Mouse (Mus musculus) myocyte (in vitro differentiated cells): ENCODE measurements around the gene Poldip2. TPM values are rescaled to one million over a fixed set of nuclear protein-coding genes. Genes with fewer than 3 reads are reported as not detected.

Source experiments
- H3K27me3 ChIP-seq: one replicate; pipeline ENCODE4 v1.6.1; 2011; ENCODE audit not compliant: control insufficient read depth, insufficient read depth, insufficient read length
- H3K36me3 ChIP-seq: one replicate; pipeline ENCODE4 v1.6.1; 2011; ENCODE audit not compliant: control insufficient read depth, insufficient read depth
- H3K4me2 ChIP-seq: one replicate; pipeline ENCODE4 v1.6.1; 2011; ENCODE audit warnings: low read depth, control low read depth
- H3K4me3 ChIP-seq: one replicate; pipeline ENCODE4 v1.5.1; 2011; ENCODE audit warnings: mild to moderate bottlenecking, control low read depth, moderate library complexity
- H3K79me2 ChIP-seq: one replicate; pipeline ENCODE4 v1.6.1; 2011; ENCODE audit not compliant: control insufficient read depth, insufficient read depth
- H3ac ChIP-seq: one replicate; pipeline ENCODE4 v1.6.1; 2011; ENCODE audit not compliant: control insufficient read depth, insufficient read length
- CEBPB ChIP-seq: IDR thresholded peaks from 2 replicates; pipeline ENCODE4 v1.6.1; 2011; ENCODE audit warnings: mild to moderate bottlenecking, moderate library complexity; ENCODE audit not compliant: poor library complexity, insufficient read depth, severe bottlenecking
- E2F4 ChIP-seq: IDR thresholded peaks from one replicate; pipeline ENCODE4 v1.6.1; 2011; ENCODE audit warnings: mild to moderate bottlenecking, control low read depth, moderate library complexity; ENCODE audit not compliant: insufficient read depth
- MAX ChIP-seq: IDR thresholded peaks from one replicate; pipeline ENCODE4 v1.6.1; 2011; ENCODE audit warnings: low read depth, mild to moderate bottlenecking, control low read depth
- MYOD1 ChIP-seq, 3 experiments: IDR thresholded peaks; one replicate each; pipeline ENCODE4 v1.6.1; 2011; ENCODE audit warnings: control low read depth in 2 of 3, low read depth in 2 of 3, mild to moderate bottlenecking in 2 of 3, moderate library complexity in 1 of 3; ENCODE audit not compliant: insufficient read length in 2 of 3, control insufficient read depth in 1 of 3
- MYOG ChIP-seq, 3 experiments: IDR thresholded peaks; one replicate each; pipeline ENCODE4 v1.6.1; 2011; ENCODE audit warnings: control low read depth in 2 of 3, low read depth in 2 of 3, mild to moderate bottlenecking in 2 of 3; ENCODE audit not compliant: insufficient read length in 2 of 3, control insufficient read depth in 1 of 3, insufficient read depth in 1 of 3
- POLR2A ChIP-seq: IDR thresholded peaks from one replicate; pipeline ENCODE4 v1.6.1; 2011; ENCODE audit warnings: low read depth, mild to moderate bottlenecking, control low read depth, moderate library complexity; ENCODE audit not compliant: insufficient read length
- POLR2AphosphoS2 ChIP-seq: IDR thresholded peaks from one replicate; pipeline ENCODE4 v1.6.1; 2011; ENCODE audit warnings: low read depth, control low read depth; ENCODE audit not compliant: insufficient read length
- REST ChIP-seq: IDR thresholded peaks from one replicate; pipeline ENCODE4 v1.6.1; 2011; ENCODE audit warnings: mild to moderate bottlenecking, control low read depth, moderate library complexity; ENCODE audit not compliant: insufficient read depth, insufficient read length
- TCF12 ChIP-seq: IDR thresholded peaks from one replicate; pipeline ENCODE4 v1.6.1; 2011; ENCODE audit warnings: mild to moderate bottlenecking, control low read depth; ENCODE audit not compliant: poor library complexity, insufficient read depth, severe bottlenecking
- TCF3 ChIP-seq: IDR thresholded peaks from one replicate; pipeline ENCODE4 v1.6.1; 2011; ENCODE audit warnings: low read depth, control low read depth; ENCODE audit not compliant: insufficient read length
- USF1 ChIP-seq: IDR thresholded peaks from one replicate; pipeline ENCODE4 v1.6.1; 2011; ENCODE audit warnings: low read depth, mild to moderate bottlenecking, control low read depth, moderate library complexity
- polyA plus RNA-seq: library from polyadenylated mRNA; unstranded; fragments of >200 nt; fragmentation: generic; extraction: Trizol; gene quantifications from one replicate; pipeline ENCODE4 v1.2.1, GENCODE M21; 2012; ENCODE audit warnings: missing spikeins

The Poldip2 gene
- polyA plus RNA-seq, 1 experiment: 103 TPM

GRCm38 (mm10) chr11:78497071-78497541 is 14.9 kb upstream of the Poldip2 start:
- Histone ChIP-seq H3K36me3 (no peaks in the 10 kb centered on the region), H3ac (no peak overlapping the region), H3K4me2 (peak overlapping the region; percentile 96), H3K27me3 (peaks cover 32% of the 10 kb centered on the region), H3K79me2 (no peaks in the 10 kb centered on the region), H3K4me3 (peak overlapping the region; percentile 24)
- TF ChIP-seq REST: peak; percentile 89
- TF ChIP-seq CEBPB: no peak

- no peak for TF ChIP-seq POLR2AphosphoS2
- no peak for TF ChIP-seq MAX
- no peak for TF ChIP-seq MYOD1 (IDR thresholded peaks at IDR 0.05; ENCODE audit: control insufficient read depth in 1 of 3, insufficient read length in 2 of 3, low read depth in 2 of 3)
- TF ChIP-seq E2F4: no peak
- peak; percentile 22 for TF ChIP-seq POLR2A
- TF ChIP-seq REST: no peak
- TF ChIP-seq CEBPB: no peak
- peak within 1 kb of the TSS; percentile 24 for H3K4me3 ChIP-seq
- H3K27me3 ChIP-seq: peaks cover 34% of the 10 kb centered on the region
- H3K36me3 ChIP-seq: no peaks in the 10 kb centered on the region
- no peaks in the 10 kb centered on the region for H3K79me2 ChIP-seq
- H3ac ChIP-seq: no peak within 1 kb of the TSS
- peak within 1 kb of the TSS; percentile 96 for H3K4me2 ChIP-seq
These were observed 14.2 kb upstream of the Poldip2 start, which contains the start of gene Sarm1 for GRCm38 (mm10) chr11:78497544-78498522. TSS of gene Sarm1 (minus strand) at chr11:78497754.

- no peak for TF ChIP-seq CEBPB
- no peak for TF ChIP-seq TCF3
- TF ChIP-seq POLR2AphosphoS2: no peak
- no peak for TF ChIP-seq E2F4
- TF ChIP-seq TCF12: no peak
- TF ChIP-seq MYOG (IDR thresholded peaks at IDR 0.05; ENCODE audit: control insufficient read depth in 1 of 3, insufficient read depth in 1 of 3, insufficient read length in 2 of 3, low read depth in 2 of 3): no peak
- no peak for TF ChIP-seq USF1
- Histone ChIP-seq H3K27me3 (peaks cover 34% of the 10 kb centered on the region), H3K4me2 (peak within 1 kb of the TSS; percentile 96), H3K79me2 (no peaks in the 10 kb centered on the region), H3K36me3 (no peaks in the 10 kb centered on the region), H3ac (no peak within 1 kb of the TSS), H3K4me3 (peak within 1 kb of the TSS; percentile 24)
These were observed 13.0 kb upstream of the Poldip2 start, which contains the start of gene Vtn for GRCm38 (mm10) chr11:78499004-78499403. TSS of gene Vtn (plus strand) at chr11:78499091.

- Histone ChIP-seq H3K4me3 (no peak overlapping the region), H3K36me3 (no peaks in the 10 kb centered on the region), H3K4me2 (no peak overlapping the region), H3ac (no peak overlapping the region), H3K27me3 (peaks cover 29% of the 10 kb centered on the region), H3K79me2 (no peaks in the 10 kb centered on the region)
- TF ChIP-seq TCF12 (no peak), REST (no peak), USF1 (no peak), POLR2A (no peak)
These were observed 12.4 kb upstream of the Poldip2 start for GRCm38 (mm10) chr11:78499543-78499942.

GRCm38 (mm10) chr11:78500623-78501202 is 11.3 kb upstream of the Poldip2 start:
- no peak overlapping the region for H3ac ChIP-seq
- TF ChIP-seq POLR2A (no peak), REST (no peak), MAX (no peak), CEBPB (no peak), POLR2AphosphoS2 (no peak), E2F4 (no peak), MYOG (IDR thresholded peaks at IDR 0.05; ENCODE audit: control insufficient read depth in 1 of 3, insufficient read depth in 1 of 3, insufficient read length in 2 of 3, low read depth in 2 of 3) (no peak)
- no peaks in the 10 kb centered on the region for H3K79me2 ChIP-seq
- no peak overlapping the region for H3K4me3 ChIP-seq
- no peak overlapping the region for H3K4me2 ChIP-seq
- no peaks in the 10 kb centered on the region for H3K36me3 ChIP-seq
- H3K27me3 ChIP-seq: peaks cover 28% of the 10 kb centered on the region
